Mouse (Mus musculus): ENCODE data around the gene Rnf150. TPM values are rescaled to one million over a fixed set of nuclear protein-coding genes. Genes with fewer than 3 reads are reported as not detected.

Rnf150 gene
- polyA plus RNA-seq, 1 experiment from 2014 or later: 0.55 TPM

DNA sequence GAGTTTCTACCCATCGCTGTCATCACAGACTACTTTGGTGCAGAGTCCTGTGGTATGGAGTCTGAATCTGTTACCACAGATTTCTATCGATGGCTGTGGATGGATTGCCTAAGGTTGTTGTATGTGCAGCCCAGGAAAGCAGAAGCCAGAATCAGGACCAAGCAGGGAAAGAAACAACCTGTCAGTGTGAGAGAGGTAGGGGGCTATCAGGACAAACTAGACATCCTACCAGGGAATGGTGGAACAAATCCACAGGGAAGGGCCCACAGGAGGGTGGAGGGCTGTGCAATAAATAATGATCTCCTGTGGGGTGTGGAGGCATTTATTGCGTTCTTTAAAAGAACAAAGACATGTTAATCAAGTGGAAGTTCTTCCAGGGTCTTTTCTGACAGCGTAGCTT lies 56.5 kb downstream of the Rnf150 start:
- Histone ChIP-seq H3K9ac (ENCODE audit: low read length) (no peak overlapping the region), H3K27ac (replicated peaks) (no peak overlapping the region), H3K36me3 (ENCODE audit: control insufficient read depth, insufficient read depth, low read length) (no peaks in the 10 kb centered on the region), H3K9me3 (ENCODE audit: control insufficient read depth, low read length) (no peaks in the 10 kb centered on the region), H3K4me1 (replicated peaks; ENCODE audit: control insufficient read depth, insufficient read depth) (no peaks in the 10 kb centered on the region), H3K4me3 (ENCODE audit: low read depth, low read length) (no peak overlapping the region), H3K4me2 (replicated peaks; ENCODE audit: low read depth) (no peak overlapping the region), H3K27me3 (ENCODE audit: control insufficient read depth, insufficient read depth, low read length) (no peaks in the 10 kb centered on the region)
- ATAC-seq (ENCODE audit: low FRiP score, low TSS enrichment) (no peak), DNase-seq (ENCODE audit: low spot score) (no peak)
- WGBS: 84% methylated on average over 4 of the region's 4 CpGs
- no peak for TF ChIP-seq CTCF (IDR thresholded peaks at IDR 0.05; ENCODE audit: low read depth)

DNA sequence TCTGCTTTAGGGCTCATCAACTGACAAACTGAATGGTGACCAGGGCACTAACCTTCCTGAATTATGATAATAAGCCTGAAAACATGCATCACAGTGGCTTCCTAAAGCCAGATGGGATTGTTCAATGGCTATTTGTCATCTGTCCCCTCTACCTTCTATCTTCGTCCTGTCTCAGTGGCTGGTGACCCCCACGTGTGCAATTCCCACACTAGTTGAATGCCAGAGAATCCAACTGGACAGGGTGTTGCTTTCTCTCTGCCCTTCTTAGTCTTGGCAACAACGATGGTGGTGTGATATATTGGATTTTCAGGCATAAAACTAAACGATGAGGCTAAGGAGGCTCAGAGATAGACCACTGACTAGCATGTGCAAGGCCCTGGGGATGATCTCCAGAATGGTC lies 57.0 kb downstream of the Rnf150 start:
- no peak for ATAC-seq (ENCODE audit: low FRiP score, low TSS enrichment)
- WGBS: 81% methylated on average over 4 of the region's 4 CpGs
- DNase-seq (ENCODE audit: low spot score): no peak
- Histone ChIP-seq H3K4me1 (replicated peaks; ENCODE audit: control insufficient read depth, insufficient read depth) (no peaks in the 10 kb centered on the region), H3K4me2 (replicated peaks; ENCODE audit: low read depth) (no peak overlapping the region), H3K27ac (replicated peaks) (no peak overlapping the region), H3K36me3 (ENCODE audit: control insufficient read depth, insufficient read depth, low read length) (no peaks in the 10 kb centered on the region), H3K9me3 (ENCODE audit: control insufficient read depth, low read length) (no peaks in the 10 kb centered on the region), H3K27me3 (ENCODE audit: control insufficient read depth, insufficient read depth, low read length) (no peaks in the 10 kb centered on the region), H3K9ac (ENCODE audit: low read length) (no peak overlapping the region), H3K4me3 (ENCODE audit: low read depth, low read length) (no peak overlapping the region)
- TF ChIP-seq CTCF (IDR thresholded peaks at IDR 0.05; ENCODE audit: low read depth) (no peak), EP300 (optimal IDR thresholded peaks at IDR 0.05) (no peak)

DNA sequence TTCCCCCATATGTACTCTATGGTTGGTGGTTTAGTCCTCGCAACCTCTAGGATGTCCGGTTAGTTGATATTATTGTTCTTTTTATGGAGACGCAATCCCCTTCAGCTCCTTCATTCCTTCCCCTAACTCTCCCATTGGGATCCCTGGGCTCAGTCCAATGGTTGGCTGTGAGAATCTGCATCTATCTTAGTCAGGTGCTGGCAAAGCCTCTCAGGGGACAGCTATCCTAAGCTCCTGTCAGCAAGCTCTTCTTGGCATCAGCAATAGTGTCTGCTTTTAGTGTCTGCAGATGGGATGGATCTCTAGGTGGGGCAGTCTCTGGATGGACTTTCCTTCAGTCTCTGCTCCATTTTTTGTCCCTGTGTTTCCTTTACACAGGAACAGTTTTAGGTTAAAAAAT lies 62.1 kb downstream of the Rnf150 start:
- WGBS: 86% methylated on average over 3 of the region's 3 CpGs
- H3K4me1 ChIP-seq (replicated peaks; ENCODE audit: control insufficient read depth, insufficient read depth): no peaks in the 10 kb centered on the region
- H3K36me3 ChIP-seq (ENCODE audit: control insufficient read depth, insufficient read depth, low read length): no peaks in the 10 kb centered on the region
- ATAC-seq (ENCODE audit: low FRiP score, low TSS enrichment): no peak
- H3K4me3 ChIP-seq (ENCODE audit: low read depth, low read length): no peak overlapping the region
- TF ChIP-seq EP300 (optimal IDR thresholded peaks at IDR 0.05) (no peak), CTCF (IDR thresholded peaks at IDR 0.05; ENCODE audit: low read depth) (no peak)
- H3K9me3 ChIP-seq (ENCODE audit: control insufficient read depth, low read length): no peaks in the 10 kb centered on the region
- H3K4me2 ChIP-seq (replicated peaks; ENCODE audit: low read depth): no peak overlapping the region
- DNase-seq (ENCODE audit: low spot score): no peak
- H3K9ac ChIP-seq (ENCODE audit: low read length): no peak overlapping the region
- H3K27me3 ChIP-seq (ENCODE audit: control insufficient read depth, insufficient read depth, low read length): no peaks in the 10 kb centered on the region
- H3K27ac ChIP-seq (replicated peaks): no peak overlapping the region

DNA sequence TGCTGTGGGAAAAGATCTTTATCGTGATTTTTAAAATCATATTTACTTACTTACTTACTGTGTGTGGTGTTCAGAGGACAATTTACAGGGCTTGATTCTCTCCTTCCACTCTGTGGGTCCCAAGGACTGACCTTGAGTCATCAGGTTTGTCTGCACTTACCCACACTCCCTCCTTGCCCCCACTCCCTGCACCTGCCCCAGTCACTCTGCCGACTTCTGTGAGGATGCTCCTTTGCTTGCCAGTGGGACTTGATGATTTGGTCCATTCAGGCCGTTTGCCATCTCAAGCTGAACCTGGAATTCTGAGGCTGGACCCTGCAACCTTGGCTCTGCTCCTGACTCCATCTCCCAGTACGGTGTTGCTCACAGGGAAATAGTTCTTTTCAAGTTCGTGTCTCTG lies 63.4 kb downstream of the Rnf150 start:
- 71% methylated on average over 5 of the region's 5 CpGs for WGBS
- no peak for TF ChIP-seq EP300 (optimal IDR thresholded peaks at IDR 0.05)
- H3K27ac ChIP-seq (replicated peaks): no peak overlapping the region
- no peaks in the 10 kb centered on the region for H3K27me3 ChIP-seq (ENCODE audit: control insufficient read depth, insufficient read depth, low read length)
- H3K4me2 ChIP-seq (replicated peaks; ENCODE audit: low read depth): no peak overlapping the region
- no peaks in the 10 kb centered on the region for H3K9me3 ChIP-seq (ENCODE audit: control insufficient read depth, low read length)
- H3K4me3 ChIP-seq (ENCODE audit: low read depth, low read length): no peak overlapping the region
- H3K4me1 ChIP-seq (replicated peaks; ENCODE audit: control insufficient read depth, insufficient read depth): no peaks in the 10 kb centered on the region
- no peak overlapping the region for H3K9ac ChIP-seq (ENCODE audit: low read length)
- H3K36me3 ChIP-seq (ENCODE audit: control insufficient read depth, insufficient read depth, low read length): no peaks in the 10 kb centered on the region
- no peak for ATAC-seq (ENCODE audit: low FRiP score, low TSS enrichment)
- DNase-seq (ENCODE audit: low spot score): no peak

DNA sequence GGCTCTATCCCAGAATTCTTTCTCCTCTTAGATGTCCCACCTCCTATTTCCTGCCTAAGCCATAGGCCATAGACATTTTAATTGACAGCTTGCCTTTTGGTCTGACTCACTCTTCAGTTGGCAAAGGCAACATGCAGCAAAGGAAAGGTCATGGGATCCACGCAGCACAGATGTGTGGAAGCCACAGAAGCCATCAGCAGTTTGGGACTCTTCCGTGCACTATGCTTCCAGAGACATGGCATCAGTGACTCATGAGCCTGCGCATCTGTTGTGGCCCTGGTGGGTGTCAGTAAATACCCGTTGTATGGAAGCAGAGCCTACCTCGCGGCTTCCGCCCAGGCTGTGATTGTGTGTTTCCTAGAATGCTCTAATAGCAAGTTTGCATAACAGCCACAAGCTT lies 68.4 kb downstream of the Rnf150 start:
- no peaks in the 10 kb centered on the region for H3K9me3 ChIP-seq (ENCODE audit: control insufficient read depth, low read length)
- TF ChIP-seq CTCF (IDR thresholded peaks at IDR 0.05; ENCODE audit: low read depth) (no peak), EP300 (optimal IDR thresholded peaks at IDR 0.05) (no peak)
- no peak overlapping the region for H3K4me3 ChIP-seq (ENCODE audit: low read depth, low read length)
- no peak overlapping the region for H3K4me2 ChIP-seq (replicated peaks; ENCODE audit: low read depth)
- ATAC-seq (ENCODE audit: low FRiP score, low TSS enrichment): no peak
- 86% methylated on average over 7 of the region's 7 CpGs for WGBS
- no peaks in the 10 kb centered on the region for H3K4me1 ChIP-seq (replicated peaks; ENCODE audit: control insufficient read depth, insufficient read depth)
- no peaks in the 10 kb centered on the region for H3K36me3 ChIP-seq (ENCODE audit: control insufficient read depth, insufficient read depth, low read length)
- no peaks in the 10 kb centered on the region for H3K27me3 ChIP-seq (ENCODE audit: control insufficient read depth, insufficient read depth, low read length)
- no peak for DNase-seq (ENCODE audit: low spot score)
- H3K9ac ChIP-seq (ENCODE audit: low read length): no peak overlapping the region
- no peak overlapping the region for H3K27ac ChIP-seq (replicated peaks)

DNA sequence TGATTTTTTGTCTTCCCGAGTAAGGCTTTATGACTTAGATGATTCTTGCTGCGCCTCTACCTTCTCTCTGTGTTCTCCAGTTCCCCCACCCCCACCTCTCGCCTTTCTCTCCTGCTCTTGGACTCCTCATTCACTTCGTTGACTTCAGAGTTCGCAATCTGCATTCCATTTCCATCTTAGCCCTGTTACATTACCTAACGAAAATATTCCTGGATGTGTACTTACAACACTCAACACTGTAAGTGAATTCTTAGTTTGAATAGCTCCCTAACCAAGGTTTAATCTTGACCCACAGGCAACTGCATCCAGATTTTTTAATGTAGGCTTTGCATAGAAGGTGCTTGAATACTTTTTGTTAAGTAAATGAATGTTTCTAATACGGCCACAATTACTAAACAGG lies 73.0 kb downstream of the Rnf150 start:
- no peaks in the 10 kb centered on the region for H3K9me3 ChIP-seq (ENCODE audit: control insufficient read depth, low read length)
- 77% methylated on average over 7 of the region's 7 CpGs for WGBS
- H3K27ac ChIP-seq (replicated peaks): no peak overlapping the region
- no peaks in the 10 kb centered on the region for H3K36me3 ChIP-seq (ENCODE audit: control insufficient read depth, insufficient read depth, low read length)
- no peak for ATAC-seq (ENCODE audit: low FRiP score, low TSS enrichment)
- peaks cover 3% of the 10 kb centered on the region for H3K4me1 ChIP-seq (replicated peaks; ENCODE audit: control insufficient read depth, insufficient read depth)
- DNase-seq (ENCODE audit: low spot score): no peak
- no peak for TF ChIP-seq EP300 (optimal IDR thresholded peaks at IDR 0.05)
- TF ChIP-seq CTCF (IDR thresholded peaks at IDR 0.05; ENCODE audit: low read depth): no peak
- no peaks in the 10 kb centered on the region for H3K27me3 ChIP-seq (ENCODE audit: control insufficient read depth, insufficient read depth, low read length)
- H3K4me2 ChIP-seq (replicated peaks; ENCODE audit: low read depth): no peak overlapping the region
- H3K9ac ChIP-seq (ENCODE audit: low read length): no peak overlapping the region
- H3K4me3 ChIP-seq (ENCODE audit: low read depth, low read length): no peak overlapping the region

All from stomach, postnatal 0 days (tissue).